Mouse (Mus musculus): ENCODE results near the gene Sys1.

DNA sequence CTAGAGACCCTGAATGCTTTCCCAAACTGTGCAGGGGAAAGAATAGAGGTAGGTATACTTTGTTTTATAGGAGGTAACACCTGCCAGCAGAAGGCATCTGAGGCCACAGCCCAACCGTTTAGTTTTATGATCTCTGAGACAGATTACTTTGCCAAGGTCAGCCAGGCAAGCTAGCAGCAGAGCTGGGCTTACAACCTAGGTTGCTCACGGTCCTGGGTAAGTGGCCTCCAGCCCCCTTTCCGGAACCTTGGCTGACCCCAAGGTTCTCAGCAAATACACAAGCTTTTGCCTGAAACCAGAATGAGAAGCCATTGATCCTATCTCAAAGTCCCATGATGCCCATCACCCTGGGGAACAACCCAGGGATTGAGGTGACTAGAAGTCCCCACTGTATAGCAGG, 22.1 kb upstream of the Sys1 start:
- TF ChIP-seq FLI1 (IDR thresholded peaks at IDR 0.05; ENCODE audit: low read length) (no peak), GATA1 (IDR thresholded peaks at IDR 0.05; ENCODE audit: borderline replicate concordance, low read length) (no peak)
